Mouse (Mus musculus): ENCODE data around the gene Serpinb6a. TPM values are rescaled to one million over a fixed set of nuclear protein-coding genes. Genes with fewer than 3 reads are reported as not detected.
A peak's percentile ranks its signal among the peaks of the same experiment; 100 is the strongest.
"Not testable (repeated sequence)": the region's sequence is repeated elsewhere in the genome, so short reads cannot be mapped to it uniquely, and the experiment has no call there.

Gene Serpinb6a
- polyA plus RNA-seq, 1 experiment from 2014 or later = 36.2 TPM

GRCm38 (mm10) chr13:33965056-33966024 lies 37.3 kb downstream of the Serpinb6a start:
- no peak for DNase-seq (ENCODE audit: low spot score)
- WGBS = 26% methylated on average over 14 of the region's 14 CpGs
- Histone ChIP-seq H3K4me1 (peaks cover 11% of the 10 kb centered on the region), H3K27ac (replicated peaks) (peak overlapping the region; percentile 93), H3K36me3 (replicated peaks) (no peaks in the 10 kb centered on the region), H3K27me3 (replicated peaks; ENCODE audit: low read depth, poor library complexity, severe bottlenecking) (no peaks in the 10 kb centered on the region), H3K9me3 (no peaks in the 10 kb centered on the region), H3K4me3 (peak overlapping the region; percentile 69)

GRCm38 (mm10) chr13:33964206-33965046 lies 38.2 kb downstream of the Serpinb6a start, which contains the start of gene Nqo2:
Nqo2 (plus strand) TSS chr13:33964687.
- peak within 1 kb of the TSS; percentile 93 for H3K27ac ChIP-seq (replicated peaks)
- H3K4me1 ChIP-seq = peaks cover 11% of the 10 kb centered on the region
- DNase-seq (ENCODE audit: low spot score) = peak; percentile 87
- H3K36me3 ChIP-seq (replicated peaks) = no peaks in the 10 kb centered on the region
- WGBS = 3% methylated on average over 22 of the region's 22 CpGs
- H3K9me3 ChIP-seq = no peaks in the 10 kb centered on the region
- peak within 1 kb of the TSS; percentile 69 for H3K4me3 ChIP-seq
- H3K27me3 ChIP-seq (replicated peaks; ENCODE audit: low read depth, poor library complexity, severe bottlenecking) = no peaks in the 10 kb centered on the region

GRCm38 (mm10) chr13:33959771-33960170 lies 42.8 kb downstream of the Serpinb6a start:
- 91% methylated on average over 2 of the region's 2 CpGs for WGBS
- no peak for DNase-seq (ENCODE audit: low spot score)

GRCm38 (mm10) chr13:33956571-33957421 lies 45.8 kb downstream of the Serpinb6a start:
- Histone ChIP-seq H3K36me3 (replicated peaks) (no peaks in the 10 kb centered on the region), H3K27ac (replicated peaks) (no peak overlapping the region), H3K9me3 (no peaks in the 10 kb centered on the region), H3K4me3 (no peak overlapping the region), H3K4me1 (no peaks in the 10 kb centered on the region), H3K27me3 (replicated peaks; ENCODE audit: low read depth, poor library complexity, severe bottlenecking) (no peaks in the 10 kb centered on the region)
- no peak for DNase-seq (ENCODE audit: low spot score)
- 40% methylated on average over 6 of the region's 6 CpGs for WGBS

More at GRCm38 (mm10) chr13:33959771-33960170, 42.8 kb downstream of the Serpinb6a start:
- no peak overlapping the region for H3K27ac ChIP-seq (replicated peaks)
- no peaks in the 10 kb centered on the region for H3K9me3 ChIP-seq
- no peaks in the 10 kb centered on the region for H3K27me3 ChIP-seq (replicated peaks; ENCODE audit: low read depth, poor library complexity, severe bottlenecking)
- H3K36me3 ChIP-seq (replicated peaks) = no peaks in the 10 kb centered on the region
- no peaks in the 10 kb centered on the region; the same call in 1 of the 2 replicates for H3K4me1 ChIP-seq
- no peak overlapping the region for H3K4me3 ChIP-seq

- H3K4me3 ChIP-seq = no peak overlapping the region
- no peak overlapping the region for H3K27ac ChIP-seq (replicated peaks)
- DNase-seq (ENCODE audit: low spot score) = no peak
- H3K9me3 ChIP-seq = no peaks in the 10 kb centered on the region
- no peaks in the 10 kb centered on the region for H3K27me3 ChIP-seq (replicated peaks; ENCODE audit: low read depth, poor library complexity, severe bottlenecking)
- no peaks in the 10 kb centered on the region for H3K4me1 ChIP-seq
- H3K36me3 ChIP-seq (replicated peaks) = no peaks in the 10 kb centered on the region
- WGBS = 84% methylated on average over 2 of the region's 2 CpGs
Measured at GRCm38 (mm10) chr13:33952947-33953346, 49.6 kb downstream of the Serpinb6a start.

- WGBS = 57% methylated on average over 1 of the region's 1 CpGs
- H3K27me3 ChIP-seq (replicated peaks; ENCODE audit: low read depth, poor library complexity, severe bottlenecking) = no peaks in the 10 kb centered on the region
- no peak overlapping the region for H3K27ac ChIP-seq (replicated peaks)
- no peaks in the 10 kb centered on the region for H3K4me1 ChIP-seq
- no peaks in the 10 kb centered on the region for H3K36me3 ChIP-seq (replicated peaks)
- no peak for DNase-seq (ENCODE audit: low spot score)
- H3K4me3 ChIP-seq = no peak overlapping the region
- no peaks in the 10 kb centered on the region for H3K9me3 ChIP-seq
Measured at GRCm38 (mm10) chr13:33952075-33952449, 50.5 kb downstream of the Serpinb6a start.

- WGBS = 79% methylated on average over 4 of the region's 4 CpGs
- no peak overlapping the region for H3K27ac ChIP-seq (replicated peaks)
Measured at GRCm38 (mm10) chr13:33951308-33952074, 51.1 kb downstream of the Serpinb6a start.

GRCm38 (mm10) chr13:33942212-33942779 lies 60.3 kb downstream of the Serpinb6a start:
- WGBS = 51% methylated on average over 4 of the region's 4 CpGs
- Histone ChIP-seq H3K4me1 (no peaks in the 10 kb centered on the region), H3K36me3 (replicated peaks) (no peaks in the 10 kb centered on the region), H3K27ac (replicated peaks) (no peak overlapping the region), H3K4me3 (no peak overlapping the region), H3K27me3 (replicated peaks; ENCODE audit: low read depth, poor library complexity, severe bottlenecking) (no peaks in the 10 kb centered on the region), H3K9me3 (no peaks in the 10 kb centered on the region)
- DNase-seq (ENCODE audit: low spot score) = peak; percentile 40

More at GRCm38 (mm10) chr13:33951308-33952074, 51.1 kb downstream of the Serpinb6a start:
- Histone ChIP-seq H3K4me3 (no peak overlapping the region), H3K9me3 (no peaks in the 10 kb centered on the region), H3K36me3 (replicated peaks) (no peaks in the 10 kb centered on the region), H3K27me3 (replicated peaks; ENCODE audit: low read depth, poor library complexity, severe bottlenecking) (no peaks in the 10 kb centered on the region), H3K4me1 (no peaks in the 10 kb centered on the region)
- DNase-seq (ENCODE audit: low spot score) = no peak

- H3K36me3 ChIP-seq (replicated peaks) = no peaks in the 10 kb centered on the region
- DNase-seq (ENCODE audit: low spot score) = no peak
- 90% methylated on average over 5 of the region's 5 CpGs for WGBS
- H3K4me3 ChIP-seq = no peak overlapping the region
- no peaks in the 10 kb centered on the region for H3K27me3 ChIP-seq (replicated peaks; ENCODE audit: low read depth, poor library complexity, severe bottlenecking)
- no peaks in the 10 kb centered on the region for H3K9me3 ChIP-seq
- H3K4me1 ChIP-seq = no peaks in the 10 kb centered on the region
- no peak overlapping the region for H3K27ac ChIP-seq (replicated peaks)
Measured at GRCm38 (mm10) chr13:33941288-33941808, 61.2 kb downstream of the Serpinb6a start.

GRCm38 (mm10) chr13:33937587-33937986 lies 65.0 kb downstream of the Serpinb6a start:
- DNase-seq (ENCODE audit: low spot score); H3K27ac ChIP-seq (replicated peaks); H3K36me3 ChIP-seq (replicated peaks); H3K27me3 ChIP-seq (replicated peaks; ENCODE audit: low read depth, poor library complexity, severe bottlenecking); H3K4me3 ChIP-seq; H3K9me3 ChIP-seq: not testable (repeated sequence)
- peaks cover 14% of the 10 kb centered on the region for H3K4me1 ChIP-seq

- no peaks in the 10 kb centered on the region for H3K9me3 ChIP-seq
- H3K27me3 ChIP-seq (replicated peaks; ENCODE audit: low read depth, poor library complexity, severe bottlenecking) = no peaks in the 10 kb centered on the region
- H3K4me3 ChIP-seq = no peak overlapping the region
- peaks cover 14% of the 10 kb centered on the region for H3K4me1 ChIP-seq
- 93% methylated on average over 5 of the region's 5 CpGs for WGBS
- no peaks in the 10 kb centered on the region for H3K36me3 ChIP-seq (replicated peaks)
- H3K27ac ChIP-seq (replicated peaks) = no peak overlapping the region
- DNase-seq (ENCODE audit: low spot score) = no peak
Measured at GRCm38 (mm10) chr13:33937151-33937550, 65.4 kb downstream of the Serpinb6a start.

Measured in embryonic facial prominence, embryonic 10.5 days (tissue).